Mouse (Mus musculus): ENCODE results near the gene Mmachc. TPM values are rescaled to one million over a fixed set of nuclear protein-coding genes. Genes with fewer than 3 reads are reported as not detected.
A peak's percentile ranks its signal among the peaks of the same experiment; 100 is the strongest.
"Not testable (repeated sequence)": the region's sequence is repeated elsewhere in the genome, so short reads cannot be mapped to it uniquely, and the experiment has no call there.

Mmachc gene
- polyA plus RNA-seq, 1 experiment: 18.7 TPM

DNA sequence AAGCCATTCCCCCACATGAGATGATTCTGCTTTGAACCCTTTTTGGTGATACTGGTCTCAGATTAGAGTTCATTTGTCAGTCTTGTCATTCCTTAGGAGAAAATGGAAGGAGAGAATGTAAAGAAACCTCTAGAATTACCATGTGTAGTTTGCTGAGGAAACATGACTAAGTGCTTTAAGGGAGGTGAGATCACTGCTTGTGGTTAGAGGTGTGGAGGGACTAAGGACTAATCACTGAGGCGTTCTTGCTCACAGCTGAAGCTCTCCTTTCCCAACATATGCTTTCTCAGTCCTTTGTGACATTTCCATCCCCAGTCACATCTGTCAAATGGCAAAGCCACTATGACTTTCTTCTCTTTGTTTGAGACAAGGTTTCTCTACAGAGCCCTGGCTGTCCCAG is 30.4 kb downstream of the Mmachc start:
- H3K4me3 ChIP-seq (ENCODE audit: insufficient read depth, low read length): no peak overlapping the region
- no peaks in the 10 kb centered on the region for H3K4me1 ChIP-seq (ENCODE audit: control insufficient read depth, insufficient read depth, low read length)
- H3K27ac ChIP-seq (ENCODE audit: insufficient read depth, low read length): no peak overlapping the region
- TF ChIP-seq POLR2A (IDR thresholded peaks at IDR 0.05; ENCODE audit: extremely low read depth, insufficient read depth, low read length) (no peak), CTCF (IDR thresholded peaks at IDR 0.05; ENCODE audit: extremely low read depth, insufficient read depth, low read length) (no peak)

DNA sequence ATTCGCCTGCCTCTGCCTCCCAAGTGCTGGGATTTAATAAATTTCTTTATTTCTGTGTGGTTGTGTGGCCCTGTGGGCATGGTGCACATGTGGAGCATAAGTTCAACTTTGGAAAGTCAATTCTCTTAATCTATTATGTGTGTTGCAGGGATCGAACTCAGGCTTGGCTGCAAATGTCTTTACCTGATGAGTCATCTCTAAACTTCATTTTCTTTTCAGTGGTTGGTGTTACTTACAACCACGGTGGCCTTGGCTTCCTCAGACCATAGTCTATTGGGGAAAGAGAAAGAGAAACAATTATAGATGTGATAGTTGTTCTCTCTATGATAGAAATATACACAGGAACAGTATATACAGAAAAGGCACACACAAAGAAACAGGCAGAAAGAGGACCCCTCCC is 32.2 kb downstream of the Mmachc start:
- Histone ChIP-seq H3K4me3 (ENCODE audit: insufficient read depth, low read length) (no peak overlapping the region), H3K4me1 (ENCODE audit: control insufficient read depth, insufficient read depth, low read length) (no peaks in the 10 kb centered on the region), H3K27ac (ENCODE audit: insufficient read depth, low read length) (no peak overlapping the region)
- no peak for TF ChIP-seq CTCF (IDR thresholded peaks at IDR 0.05; ENCODE audit: extremely low read depth, insufficient read depth, low read length)
- no peak for TF ChIP-seq POLR2A (IDR thresholded peaks at IDR 0.05; ENCODE audit: extremely low read depth, insufficient read depth, low read length)

DNA sequence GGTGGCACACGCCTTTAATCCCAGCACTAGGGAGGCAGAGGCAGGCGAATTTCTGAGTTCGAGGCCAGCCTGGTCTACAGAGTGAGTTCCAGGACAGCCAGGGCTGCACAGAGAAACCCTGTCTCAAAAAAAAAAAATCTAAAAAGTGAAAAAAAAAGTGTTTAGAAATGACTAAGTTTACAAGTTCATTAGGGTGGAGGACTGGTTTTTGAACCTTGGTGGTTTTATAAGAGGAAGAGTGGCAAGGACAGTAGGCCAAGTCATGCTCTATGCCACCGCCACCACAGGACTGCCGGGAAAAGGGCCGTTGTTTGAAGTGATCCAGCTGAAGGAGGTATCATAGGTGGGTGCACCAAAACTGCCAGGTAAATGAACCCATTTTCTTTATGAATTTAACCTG is 33.4 kb downstream of the Mmachc start:
- not testable (repeated sequence) for H3K4me1 ChIP-seq (ENCODE audit: control insufficient read depth, insufficient read depth, low read length); H3K4me3 ChIP-seq (ENCODE audit: insufficient read depth, low read length); H3K27ac ChIP-seq (ENCODE audit: insufficient read depth, low read length)

GRCm38 (mm10) chr4:116672785-116673184 is 35.4 kb downstream of the Mmachc start:
- no peak for TF ChIP-seq CTCF (IDR thresholded peaks at IDR 0.05; ENCODE audit: extremely low read depth, insufficient read depth, low read length)
- TF ChIP-seq POLR2A (IDR thresholded peaks at IDR 0.05; ENCODE audit: extremely low read depth, insufficient read depth, low read length): no peak
- Histone ChIP-seq H3K27ac (ENCODE audit: insufficient read depth, low read length) (no peak overlapping the region), H3K4me1 (ENCODE audit: control insufficient read depth, insufficient read depth, low read length) (no peaks in the 10 kb centered on the region; the same call in 1 of the 2 replicates), H3K4me3 (ENCODE audit: insufficient read depth, low read length) (no peak overlapping the region)

- Histone ChIP-seq H3K27ac (ENCODE audit: insufficient read depth, low read length) (no peak overlapping the region), H3K4me1 (ENCODE audit: control insufficient read depth, insufficient read depth, low read length) (no peaks in the 10 kb centered on the region; the same call in 1 of the 2 replicates), H3K4me3 (ENCODE audit: insufficient read depth, low read length) (no peak overlapping the region)
- no peak for TF ChIP-seq POLR2A (IDR thresholded peaks at IDR 0.05; ENCODE audit: extremely low read depth, insufficient read depth, low read length)
- TF ChIP-seq CTCF (IDR thresholded peaks at IDR 0.05; ENCODE audit: extremely low read depth, insufficient read depth, low read length): 0 out of 2 replicates have a peak, but pooled peaks have one; percentile 10
These were observed 38.9 kb downstream of the Mmachc start for GRCm38 (mm10) chr4:116669291-116669690.

GRCm38 (mm10) chr4:116668145-116668544 is 40.1 kb downstream of the Mmachc start:
- Histone ChIP-seq H3K27ac (ENCODE audit: insufficient read depth, low read length) (no peak overlapping the region), H3K4me1 (ENCODE audit: control insufficient read depth, insufficient read depth, low read length) (no peaks in the 10 kb centered on the region; the same call in 1 of the 2 replicates), H3K4me3 (ENCODE audit: insufficient read depth, low read length) (no peak overlapping the region)
- no peak for TF ChIP-seq CTCF (IDR thresholded peaks at IDR 0.05; ENCODE audit: extremely low read depth, insufficient read depth, low read length)
- no peak for TF ChIP-seq POLR2A (IDR thresholded peaks at IDR 0.05; ENCODE audit: extremely low read depth, insufficient read depth, low read length)

- H3K27ac ChIP-seq (ENCODE audit: insufficient read depth, low read length): no peak overlapping the region
- H3K4me1 ChIP-seq (ENCODE audit: control insufficient read depth, insufficient read depth, low read length): no peaks in the 10 kb centered on the region; the same call in 1 of the 2 replicates
- TF ChIP-seq CTCF (IDR thresholded peaks at IDR 0.05; ENCODE audit: extremely low read depth, insufficient read depth, low read length) (no peak), POLR2A (IDR thresholded peaks at IDR 0.05; ENCODE audit: extremely low read depth, insufficient read depth, low read length) (no peak)
- no peak overlapping the region for H3K4me3 ChIP-seq (ENCODE audit: insufficient read depth, low read length)
These were observed 41.6 kb downstream of the Mmachc start for GRCm38 (mm10) chr4:116666625-116667024.

DNA sequence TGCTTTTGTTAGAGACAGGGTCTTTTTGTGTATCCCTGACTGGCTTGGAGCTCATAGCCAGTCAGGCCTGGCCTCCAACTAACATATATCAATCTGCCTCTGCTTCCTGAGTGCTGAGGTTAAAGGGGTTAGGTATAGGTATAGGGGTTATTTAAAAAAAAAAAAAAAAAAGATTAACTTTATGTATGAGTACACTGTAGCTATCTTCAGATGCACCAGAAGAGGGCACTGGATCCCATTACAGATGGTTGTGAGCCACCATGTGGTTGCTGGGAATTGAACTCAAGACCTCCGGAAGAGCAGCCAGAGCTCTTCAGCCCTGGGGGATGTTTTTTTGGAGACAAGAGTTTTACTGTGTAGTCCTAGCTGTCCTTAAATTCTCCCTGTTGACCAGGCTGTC is 46.2 kb downstream of the Mmachc start:
- Histone ChIP-seq H3K27ac (ENCODE audit: insufficient read depth, low read length) (no peak overlapping the region), H3K4me1 (ENCODE audit: control insufficient read depth, insufficient read depth, low read length) (no peaks in the 10 kb centered on the region), H3K4me3 (ENCODE audit: insufficient read depth, low read length) (no peak overlapping the region)
- TF ChIP-seq POLR2A (IDR thresholded peaks at IDR 0.05; ENCODE audit: extremely low read depth, insufficient read depth, low read length) (no peak), CTCF (IDR thresholded peaks at IDR 0.05; ENCODE audit: extremely low read depth, insufficient read depth, low read length) (no peak)

DNA sequence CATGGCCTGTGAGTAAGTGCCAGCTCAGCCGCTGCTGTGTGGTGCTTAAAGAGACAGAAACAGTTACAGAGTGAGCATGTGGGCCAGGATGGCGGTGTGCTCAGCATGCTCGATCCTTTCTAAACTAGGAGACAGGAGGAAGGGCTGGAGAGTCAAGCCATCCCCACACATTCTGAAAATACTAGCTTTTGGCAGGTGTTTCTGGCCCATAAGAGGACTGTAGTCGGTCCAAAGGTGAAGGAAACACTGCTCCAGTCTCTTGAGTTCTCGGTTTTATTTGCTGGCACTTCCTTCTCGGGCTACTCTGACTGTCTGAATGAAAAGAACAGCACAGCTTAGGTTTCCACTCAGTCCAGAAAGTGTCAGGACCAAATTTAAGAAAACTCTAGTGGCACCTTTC is 47.4 kb downstream of the Mmachc start:
- no peak overlapping the region for H3K27ac ChIP-seq (ENCODE audit: insufficient read depth, low read length)
- TF ChIP-seq CTCF (IDR thresholded peaks at IDR 0.05; ENCODE audit: extremely low read depth, insufficient read depth, low read length): no peak
- no peak for TF ChIP-seq POLR2A (IDR thresholded peaks at IDR 0.05; ENCODE audit: extremely low read depth, insufficient read depth, low read length)
- no peaks in the 10 kb centered on the region for H3K4me1 ChIP-seq (ENCODE audit: control insufficient read depth, insufficient read depth, low read length)
- H3K4me3 ChIP-seq (ENCODE audit: insufficient read depth, low read length): no peak overlapping the region

GRCm38 (mm10) chr4:116659916-116660315 is 48.3 kb downstream of the Mmachc start:
- not testable (repeated sequence) for H3K4me1 ChIP-seq (ENCODE audit: control insufficient read depth, insufficient read depth, low read length); H3K27ac ChIP-seq (ENCODE audit: insufficient read depth, low read length); H3K4me3 ChIP-seq (ENCODE audit: insufficient read depth, low read length)

DNA sequence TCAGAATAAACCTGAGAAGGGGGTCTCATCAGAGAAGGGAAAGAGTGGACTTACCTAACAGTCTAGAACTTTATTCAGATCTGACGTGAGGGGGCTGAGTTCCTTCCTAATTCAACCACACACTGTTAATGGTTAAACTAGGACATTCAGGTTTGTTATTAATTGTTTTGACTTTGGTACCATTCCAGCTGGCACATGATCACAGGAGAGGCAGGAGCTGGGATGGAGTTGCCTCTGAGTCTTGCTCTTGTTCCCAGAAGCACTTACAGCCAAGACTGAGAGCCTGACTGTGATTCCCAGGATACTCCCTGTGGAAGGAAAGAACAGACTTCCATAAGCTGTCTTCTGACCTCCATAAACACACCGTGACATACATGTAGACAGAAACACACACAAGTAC is 48.7 kb downstream of the Mmachc start:
- TF ChIP-seq CTCF (IDR thresholded peaks at IDR 0.05; ENCODE audit: extremely low read depth, insufficient read depth, low read length) (no peak), POLR2A (IDR thresholded peaks at IDR 0.05; ENCODE audit: extremely low read depth, insufficient read depth, low read length) (no peak)
- Histone ChIP-seq H3K4me1 (ENCODE audit: control insufficient read depth, insufficient read depth, low read length) (no peaks in the 10 kb centered on the region), H3K27ac (ENCODE audit: insufficient read depth, low read length) (no peak overlapping the region), H3K4me3 (ENCODE audit: insufficient read depth, low read length) (no peak overlapping the region)

All from cortical plate, adult 2 months (tissue).